Mouse (Mus musculus): ENCODE data around the gene Cav3.

- no peak for TF ChIP-seq GATA1 (IDR thresholded peaks at IDR 0.05; ENCODE audit: borderline replicate concordance, low read length)
- no peak for TF ChIP-seq CTCF (IDR thresholded peaks at IDR 0.05; ENCODE audit: low read depth, low read length)
These were observed 20.6 kb downstream of the Cav3 start for GRCm38 (mm10) chr6:112479861-112480260.

Measured in G1E (cell line).